Mouse (Mus musculus) splenic B cell, adult 2 months (primary cell): ENCODE measurements around the gene Vstm4.

ENCODE experiments used
- DNase-seq: peaks from one replicate; pipeline ENCODE4 v3.0.0-alpha.2; 2011; ENCODE audit warnings: low read depth, low spot score
- H3K27me3 ChIP-seq: 2 replicates; pipeline ENCODE4 v1.6.1; 2012; ENCODE audit warnings: mild to moderate bottlenecking, low read length, moderate library complexity, mixed read lengths; ENCODE audit not compliant: control insufficient read depth, poor library complexity, insufficient read depth, severe bottlenecking
- H3K36me3 ChIP-seq: 2 replicates; pipeline ENCODE4 v1.6.1; 2012; ENCODE audit warnings: mild to moderate bottlenecking, low read length, moderate library complexity, mixed read lengths; ENCODE audit not compliant: control insufficient read depth, poor library complexity, insufficient read depth, severe bottlenecking

Vstm4 gene

GRCm38 (mm10) chr14:32856681-32857328, at the start of gene Vstm4:
Gene Vstm4, plus strand, starts transcription at chr14:32856756.
- Histone ChIP-seq H3K27me3 (no peaks in the 10 kb centered on the region), H3K36me3 (no peaks in the 10 kb centered on the region)
- DNase-seq = no peak

GRCm38 (mm10) chr14:32810111-32810510, 46.4 kb upstream of the Vstm4 start:
- no peak for DNase-seq
- Histone ChIP-seq H3K27me3 (no peaks in the 10 kb centered on the region), H3K36me3 (no peaks in the 10 kb centered on the region)

- DNase-seq = no peak
- no peaks in the 10 kb centered on the region for H3K36me3 ChIP-seq
These were observed 44.1 kb upstream of the Vstm4 start for GRCm38 (mm10) chr14:32812429-32812828.

GRCm38 (mm10) chr14:32814961-32815360, 41.6 kb upstream of the Vstm4 start:
- no peak for DNase-seq
- Histone ChIP-seq H3K27me3 (no peaks in the 10 kb centered on the region), H3K36me3 (no peaks in the 10 kb centered on the region)

More at GRCm38 (mm10) chr14:32812429-32812828, 44.1 kb upstream of the Vstm4 start:
- H3K27me3 ChIP-seq = no peaks in the 10 kb centered on the region

- DNase-seq = no peak
- H3K27me3 ChIP-seq = no peaks in the 10 kb centered on the region
These were observed 40.0 kb upstream of the Vstm4 start for GRCm38 (mm10) chr14:32816533-32816932.

GRCm38 (mm10) chr14:32817258-32817657, 39.3 kb upstream of the Vstm4 start:
- no peaks in the 10 kb centered on the region for H3K27me3 ChIP-seq
- DNase-seq = no peak
- no peaks in the 10 kb centered on the region for H3K36me3 ChIP-seq

More at GRCm38 (mm10) chr14:32816533-32816932, 40.0 kb upstream of the Vstm4 start:
- H3K36me3 ChIP-seq = no peaks in the 10 kb centered on the region

GRCm38 (mm10) chr14:32819297-32819696, 37.3 kb upstream of the Vstm4 start:
- DNase-seq = no peak
- H3K27me3 ChIP-seq = no peaks in the 10 kb centered on the region
- no peaks in the 10 kb centered on the region for H3K36me3 ChIP-seq

GRCm38 (mm10) chr14:32822812-32823211, 33.7 kb upstream of the Vstm4 start:
- no peaks in the 10 kb centered on the region for H3K27me3 ChIP-seq
- H3K36me3 ChIP-seq = no peaks in the 10 kb centered on the region
- DNase-seq = no peak

GRCm38 (mm10) chr14:32823861-32824260, 32.7 kb upstream of the Vstm4 start:
- DNase-seq = no peak
- Histone ChIP-seq H3K36me3 (no peaks in the 10 kb centered on the region), H3K27me3 (no peaks in the 10 kb centered on the region)

GRCm38 (mm10) chr14:32824267-32825150, 32.0 kb upstream of the Vstm4 start:
- H3K36me3 ChIP-seq = no peaks in the 10 kb centered on the region
- no peak for DNase-seq
- H3K27me3 ChIP-seq = no peaks in the 10 kb centered on the region

- no peaks in the 10 kb centered on the region for H3K36me3 ChIP-seq
- no peak for DNase-seq
- H3K27me3 ChIP-seq = no peaks in the 10 kb centered on the region
These were observed 31.0 kb upstream of the Vstm4 start for GRCm38 (mm10) chr14:32825426-32826032.

- no peak for DNase-seq
- H3K36me3 ChIP-seq = no peaks in the 10 kb centered on the region
These were observed 29.4 kb upstream of the Vstm4 start for GRCm38 (mm10) chr14:32827165-32827564.

GRCm38 (mm10) chr14:32827994-32828650, 28.4 kb upstream of the Vstm4 start:
- Histone ChIP-seq H3K27me3 (no peaks in the 10 kb centered on the region), H3K36me3 (no peaks in the 10 kb centered on the region)
- no peak for DNase-seq

More at GRCm38 (mm10) chr14:32827165-32827564, 29.4 kb upstream of the Vstm4 start:
- no peaks in the 10 kb centered on the region for H3K27me3 ChIP-seq

- no peak for DNase-seq
- Histone ChIP-seq H3K27me3 (no peaks in the 10 kb centered on the region), H3K36me3 (no peaks in the 10 kb centered on the region)
These were observed 22.7 kb upstream of the Vstm4 start, which contains the start of gene Fam170b for GRCm38 (mm10) chr14:32833847-32834246. Gene Fam170b, plus strand, starts transcription at chr14:32833962.
